Mouse (Mus musculus) erythroblast, adult 5-6 weeks (primary cell): ENCODE measurements around the gene H6pd. TPM values are rescaled to one million over a fixed set of nuclear protein-coding genes. Genes with fewer than 3 reads are reported as not detected.

Experiments used
- total RNA-seq, 2 experiments: library from RNA; stranded (forward) in 1 of 2; stranded (reverse) in 1 of 2; fragments of 150-400 nt in 1 of 2; fragments of 200-764, 138-1000 nt in 1 of 2; gene quantifications; 2 replicates each; pipeline versions ENCODE4 v1.2.3 to v1.2.4; 2015 to 2017; ENCODE audit warnings: low replicate concordance in 2 of 2

The H6pd gene
- total RNA-seq, 2 experiments from 2014 or later = 6.5 to 7.0 TPM

Other genes starting within 250 kb of the H6pd start
- not detected in 2 replicates for gene Slc25a33, start 234.7 kb downstream of the H6pd start, total RNA-seq (2015; ENCODE audit: low replicate concordance)
- not detected in 2 replicates for gene Slc25a33, start 234.7 kb downstream of the H6pd start, total RNA-seq (2017; ENCODE audit: low replicate concordance)
- not detected in 2 replicates for gene Spsb1, start 54.0 kb downstream of the H6pd start, total RNA-seq (2015; ENCODE audit: low replicate concordance)
- gene Spsb1, start 54.0 kb downstream of the H6pd start, total RNA-seq (2017; ENCODE audit: low replicate concordance) = 0.42 TPM in 1 of 2 replicates, not detected in the other
- gene Gpr157, start 78.3 kb upstream of the H6pd start, total RNA-seq (2015; ENCODE audit: low replicate concordance) = 0.19 and 2.1 TPM in 2 replicates
- gene Gpr157, start 78.3 kb upstream of the H6pd start, total RNA-seq (2017; ENCODE audit: low replicate concordance) = 0.43 and 0.98 TPM in 2 replicates
- gene Slc2a5, start 110.3 kb upstream of the H6pd start, total RNA-seq (2015; ENCODE audit: low replicate concordance) = not detected in 2 replicates
- gene Slc2a5, start 110.3 kb upstream of the H6pd start, total RNA-seq (2017; ENCODE audit: low replicate concordance) = not detected in 2 replicates
- gene Slc2a7, start 139.9 kb upstream of the H6pd start, total RNA-seq (2015; ENCODE audit: low replicate concordance) = not detected in 2 replicates
- gene Slc2a7, start 139.9 kb upstream of the H6pd start, total RNA-seq (2017; ENCODE audit: low replicate concordance) = not detected in 2 replicates
- gene Car6, start 192.3 kb upstream of the H6pd start, total RNA-seq (2015; ENCODE audit: low replicate concordance) = not detected in 2 replicates
- gene Car6, start 192.3 kb upstream of the H6pd start, total RNA-seq (2017; ENCODE audit: low replicate concordance) = not detected in 2 replicates
- 111 and 119 TPM in 2 replicates for gene Eno1, start 227.7 kb upstream of the H6pd start, total RNA-seq (2015; ENCODE audit: low replicate concordance)
- gene Eno1, start 227.7 kb upstream of the H6pd start, total RNA-seq (2017; ENCODE audit: low replicate concordance) = 73.2 and 74.7 TPM in 2 replicates